Mouse (Mus musculus): ENCODE results near the gene Cadps2.

The Cadps2 gene

GRCm38 (mm10) chr6:23567651-23568050, 271.6 kb downstream of the Cadps2 start:
- DNase-seq (ENCODE audit: low spot score in 2 of 2), result no peak

GRCm38 (mm10) chr6:23549874-23550273, 289.3 kb downstream of the Cadps2 start:
- no peak for DNase-seq (ENCODE audit: low spot score in 2 of 2)

DNA sequence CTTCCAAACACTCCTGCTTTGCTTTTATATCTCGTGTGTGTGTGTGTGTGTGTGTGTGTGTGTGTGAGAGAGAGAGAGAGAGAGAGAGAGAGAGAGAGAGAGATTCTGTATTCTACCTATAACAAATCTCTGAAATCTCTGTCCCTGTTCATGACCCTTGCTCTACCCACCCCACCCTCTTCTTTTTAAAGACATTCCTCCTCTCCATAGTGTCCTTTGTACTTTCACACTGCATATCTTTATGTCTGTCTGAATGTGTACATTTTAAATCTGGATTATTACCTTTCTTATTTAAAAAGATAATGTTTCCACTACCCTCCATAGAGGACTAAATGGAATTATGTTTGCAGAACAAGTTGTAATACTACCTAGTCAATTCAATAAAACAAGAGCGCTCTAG, 315.5 kb downstream of the Cadps2 start:
- no peak for DNase-seq (ENCODE audit: low spot score in 2 of 2)

- DNase-seq (ENCODE audit: low spot score in 2 of 2), result no peak
Measured at GRCm38 (mm10) chr6:23522556-23522955, 316.7 kb downstream of the Cadps2 start.

GRCm38 (mm10) chr6:23498611-23499010, 340.6 kb downstream of the Cadps2 start:
- no peak for DNase-seq (ENCODE audit: low spot score in 2 of 2)

- DNase-seq (ENCODE audit: low spot score in 2 of 2), result no peak
Measured at GRCm38 (mm10) chr6:23491804-23492203, 347.4 kb downstream of the Cadps2 start.

- no peak for DNase-seq (ENCODE audit: low spot score in 2 of 2)
Measured at GRCm38 (mm10) chr6:23490431-23490830, 348.8 kb downstream of the Cadps2 start.

DNA sequence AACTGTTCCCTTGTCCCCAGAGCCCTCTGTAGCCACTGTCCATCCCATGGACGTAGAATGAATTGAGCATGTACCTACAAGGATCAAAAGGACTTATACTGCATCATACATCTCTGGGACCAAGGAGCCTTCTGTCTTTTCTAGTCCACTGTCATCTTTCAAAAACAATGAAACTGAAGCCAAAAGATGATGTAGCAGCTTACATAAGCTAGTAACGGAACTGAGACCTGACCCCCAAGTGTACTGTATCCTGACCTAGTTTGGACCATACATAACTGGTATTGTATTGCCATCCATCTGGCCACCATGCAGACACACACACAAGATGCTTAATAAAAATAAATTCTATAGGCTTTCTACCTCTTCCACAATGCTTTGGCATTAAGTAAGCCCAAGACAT, 350.2 kb downstream of the Cadps2 start:
- no peak for DNase-seq (ENCODE audit: low spot score in 2 of 2)

- DNase-seq (ENCODE audit: low spot score in 2 of 2), result no peak
Measured at GRCm38 (mm10) chr6:23472686-23473085, 366.5 kb downstream of the Cadps2 start.

DNA sequence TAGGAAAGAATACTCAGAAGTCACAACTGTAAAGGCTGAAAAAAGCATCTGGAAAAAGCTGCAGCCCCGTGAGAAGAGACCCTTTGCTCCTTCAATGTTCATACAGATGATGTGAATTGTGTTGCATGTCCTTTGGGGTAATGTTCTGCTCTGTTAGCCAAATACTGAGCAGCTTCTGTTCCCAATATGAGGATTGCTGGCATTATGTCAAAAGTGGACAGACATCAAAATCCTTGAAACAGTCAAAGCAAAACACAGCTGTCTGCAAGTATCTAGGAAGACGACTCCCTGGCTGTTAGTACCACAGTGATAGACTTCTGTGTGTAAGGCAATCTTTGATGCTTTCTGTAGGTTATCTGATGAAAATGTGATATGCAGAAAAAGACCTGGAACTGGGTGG, 367.4 kb downstream of the Cadps2 start:
- DNase-seq (ENCODE audit: low spot score in 2 of 2), result no peak

GRCm38 (mm10) chr6:23467885-23468284, 371.3 kb downstream of the Cadps2 start:
- DNase-seq (ENCODE audit: low spot score in 2 of 2), result no peak

DNA sequence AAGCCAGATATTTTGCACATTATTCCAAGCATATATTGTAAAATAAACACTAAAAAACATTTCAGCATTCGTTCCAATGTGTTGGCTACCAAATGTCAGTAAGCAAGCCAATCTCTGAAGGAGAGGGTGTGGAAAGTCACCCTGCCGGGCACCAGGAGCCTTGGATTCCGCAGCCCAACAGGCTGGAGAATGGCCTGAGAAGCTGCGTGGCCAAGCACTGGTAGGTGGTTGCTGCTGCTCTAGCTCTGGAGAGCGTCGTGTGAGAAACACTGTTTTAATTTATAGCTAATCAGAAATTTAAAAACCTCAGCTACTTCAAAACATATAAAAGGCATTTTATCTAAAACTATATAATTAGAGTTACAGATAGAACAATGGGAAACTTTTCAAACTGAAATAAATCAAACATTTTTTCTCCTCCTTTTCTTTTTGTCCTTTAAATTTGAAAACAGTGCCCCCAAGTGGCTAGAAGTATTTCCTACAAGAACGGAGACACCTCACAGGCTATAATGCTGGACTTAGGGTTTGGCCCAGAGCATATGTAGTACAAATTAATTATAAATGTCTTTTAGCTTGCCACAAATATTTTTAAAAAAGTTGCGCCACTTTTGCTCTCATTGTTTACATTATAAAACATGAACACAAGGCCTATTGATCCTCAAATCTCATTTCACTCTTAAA, 376.5 kb downstream of the Cadps2 start:
- DNase-seq (ENCODE audit: low spot score in 2 of 2), result no peak

- DNase-seq (ENCODE audit: low spot score in 2 of 2), result peak in 1 of 2 experiments; percentile 12
Measured at GRCm38 (mm10) chr6:23457748-23458147, 381.5 kb downstream of the Cadps2 start.

DNA sequence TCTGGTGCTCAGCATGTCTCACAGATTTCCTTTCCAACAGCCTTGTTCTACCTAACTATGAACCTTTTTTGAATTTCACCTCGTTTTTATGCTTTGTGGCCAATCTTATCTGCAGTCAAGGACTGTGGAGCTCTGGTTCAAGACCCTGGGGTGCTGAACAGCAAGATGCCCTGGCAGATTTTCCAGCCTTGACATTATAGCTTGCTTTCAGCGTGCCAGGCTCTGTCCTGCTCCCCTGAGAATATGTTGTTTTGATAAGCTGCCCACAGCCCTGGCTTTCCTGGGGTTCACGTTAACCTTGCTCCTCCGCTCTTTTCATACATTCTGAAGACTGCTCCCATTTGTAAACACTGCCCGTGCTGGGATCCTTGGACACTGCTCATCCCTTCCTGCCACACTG, 385.3 kb downstream of the Cadps2 start:
- DNase-seq (ENCODE audit: low spot score in 2 of 2), result no peak

DNA sequence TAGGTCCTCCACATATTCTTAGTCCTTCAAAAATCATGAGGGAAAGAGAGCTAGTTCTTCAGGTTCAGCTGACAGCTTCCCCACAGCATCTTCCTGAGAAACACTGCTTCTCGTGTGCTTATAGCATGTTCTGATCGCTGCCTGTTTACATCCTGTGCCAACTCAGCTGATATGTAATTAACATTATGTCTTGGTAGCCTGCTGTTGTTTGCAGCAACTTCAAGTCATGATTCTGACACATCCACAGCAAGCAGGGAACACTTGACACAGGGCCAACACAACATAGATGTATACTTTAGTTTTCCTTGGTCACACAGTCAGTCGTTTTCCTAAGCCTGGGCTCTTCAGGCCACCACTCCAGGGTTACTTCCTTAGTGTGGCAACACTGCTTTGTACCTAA, 399.3 kb downstream of the Cadps2 start:
- DNase-seq (ENCODE audit: low spot score in 2 of 2), result no peak

DNA sequence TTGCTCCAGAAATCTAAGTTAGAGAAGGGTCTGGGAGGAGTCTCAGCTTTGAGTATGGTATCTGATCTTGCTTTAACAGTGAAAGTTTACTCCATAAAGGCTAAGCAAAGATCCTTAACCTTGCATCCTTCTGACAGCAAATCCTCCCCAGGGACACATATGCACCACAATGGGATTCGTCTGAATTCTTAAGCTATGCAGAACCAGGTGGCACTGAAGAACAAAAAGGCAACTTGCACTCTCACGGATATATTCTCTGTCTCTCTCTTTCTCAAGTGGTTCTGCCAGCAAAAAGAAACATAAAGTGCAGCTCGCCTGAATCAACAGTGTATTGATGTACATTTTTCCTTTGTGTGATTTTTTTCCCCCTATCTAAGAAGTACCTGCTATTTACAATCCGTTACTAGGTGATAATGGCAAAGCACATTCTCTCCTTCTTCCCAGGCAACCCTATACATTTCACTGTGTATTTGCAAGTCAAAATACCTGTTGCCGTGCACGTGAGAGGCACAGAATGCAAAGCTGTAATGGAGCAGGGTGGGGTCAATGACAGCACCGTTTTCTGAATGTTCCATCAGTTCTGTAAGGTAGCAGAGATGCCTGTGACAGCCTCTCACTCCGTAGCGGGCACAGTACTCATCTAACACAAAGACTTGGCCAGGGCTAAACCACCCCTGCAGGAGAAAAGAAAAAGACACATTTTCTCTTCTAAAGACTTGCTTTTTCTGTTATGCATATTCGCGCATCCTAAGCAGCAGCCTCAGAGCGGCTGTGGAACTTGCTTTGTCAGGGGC, 428.8 kb downstream of the Cadps2 start:
- no peak for DNase-seq (ENCODE audit: low spot score in 2 of 2)

- no peak for DNase-seq (ENCODE audit: low spot score in 2 of 2)
Measured at GRCm38 (mm10) chr6:23394131-23394530, 445.1 kb downstream of the Cadps2 start.

GRCm38 (mm10) chr6:23392711-23393110, 446.5 kb downstream of the Cadps2 start:
- no peak for DNase-seq (ENCODE audit: low spot score in 2 of 2)

DNA sequence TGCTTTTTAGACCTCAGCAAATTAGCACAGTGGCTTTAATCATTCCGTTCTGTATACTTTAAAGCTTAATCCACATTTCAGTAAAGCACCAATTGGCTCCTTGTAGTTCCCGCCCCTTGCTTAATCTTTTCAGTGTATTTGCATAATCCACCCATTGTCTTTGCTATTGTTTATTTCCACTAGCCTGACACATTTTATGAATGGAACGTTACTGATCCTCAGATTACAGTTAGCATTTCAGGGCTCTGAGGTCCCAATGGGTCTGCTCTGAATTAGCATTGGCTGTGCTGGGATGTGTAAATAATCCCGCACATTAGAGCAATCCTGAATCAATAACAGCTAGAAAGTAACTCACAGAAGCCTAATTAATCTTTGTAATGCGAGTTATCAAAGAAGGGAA, 452.5 kb downstream of the Cadps2 start:
- no peak for DNase-seq (ENCODE audit: low spot score in 2 of 2)

DNA sequence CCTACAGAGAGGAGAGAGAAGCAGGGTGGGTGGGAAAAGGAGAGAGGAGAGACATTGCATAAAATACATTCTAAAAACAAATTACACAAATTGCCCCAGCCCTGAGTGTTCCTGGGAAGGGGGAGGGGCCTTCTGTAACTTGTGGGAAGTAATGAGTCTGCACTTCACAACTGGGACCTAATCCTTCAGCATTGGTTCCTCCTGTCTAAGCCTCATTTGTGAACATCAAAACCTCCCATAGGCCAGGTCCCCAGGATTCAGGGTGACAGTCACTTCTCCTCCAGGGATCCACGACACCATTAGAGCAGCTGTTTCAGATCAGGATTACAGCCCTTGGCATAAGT, 456.2 kb downstream of the Cadps2 start:
- no peak for DNase-seq (ENCODE audit: low spot score in 2 of 2)

DNA sequence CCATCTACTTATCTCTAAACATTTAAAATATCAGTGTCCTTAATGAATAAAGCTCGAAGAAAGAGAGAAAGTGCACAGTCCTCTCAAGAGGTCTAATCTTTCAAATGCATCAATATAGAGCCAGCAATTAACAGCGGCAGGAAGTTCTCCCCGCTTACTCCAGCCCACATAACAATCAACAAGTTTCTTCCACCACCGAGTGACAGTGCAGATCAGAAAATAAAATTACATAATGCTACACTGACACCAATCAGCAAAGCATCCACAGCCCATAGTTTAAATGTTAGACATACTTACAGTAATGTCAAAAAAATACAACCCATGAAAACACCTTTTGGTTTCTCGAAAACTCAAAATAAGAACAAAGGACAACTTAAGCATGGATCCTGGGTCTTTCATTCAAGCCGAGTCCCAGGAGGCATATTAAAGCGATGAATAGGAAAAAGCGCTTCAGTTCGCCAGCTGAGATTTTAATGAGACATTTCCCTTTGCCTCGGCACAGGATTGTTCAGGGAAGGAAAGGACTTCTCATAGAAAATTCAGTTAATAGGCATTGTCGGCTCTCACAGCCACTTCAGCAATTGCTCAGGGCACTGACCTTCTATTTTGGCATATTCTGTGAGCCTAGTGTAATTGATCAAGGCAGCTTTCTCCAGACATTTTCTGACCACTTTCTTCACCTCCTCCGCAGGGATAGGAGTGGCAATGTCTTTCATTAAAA, 456.8 kb downstream of the Cadps2 start:
- DNase-seq (ENCODE audit: low spot score in 2 of 2), result no peak

DNA sequence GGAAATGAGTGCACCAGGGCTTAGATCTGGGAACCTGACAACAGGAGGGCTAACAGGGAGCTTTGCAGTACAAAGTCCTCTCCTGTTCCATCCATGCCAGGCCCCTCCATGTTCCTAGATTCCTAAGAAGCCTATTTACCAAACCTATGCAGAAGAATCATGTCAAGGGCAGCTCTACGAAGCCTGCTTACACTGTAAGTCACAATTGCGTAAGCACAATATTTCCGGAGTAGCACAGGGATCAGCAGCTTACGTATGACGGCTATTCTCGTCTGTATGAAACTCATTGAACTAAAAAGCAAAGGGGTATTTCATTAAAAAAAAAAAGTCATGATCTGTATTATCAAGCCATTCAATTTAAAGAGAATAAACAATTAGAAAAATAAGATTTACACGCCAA, 462.9 kb downstream of the Cadps2 start:
- DNase-seq (ENCODE audit: low spot score in 2 of 2), result no peak
